In the genomic region with DNA sequence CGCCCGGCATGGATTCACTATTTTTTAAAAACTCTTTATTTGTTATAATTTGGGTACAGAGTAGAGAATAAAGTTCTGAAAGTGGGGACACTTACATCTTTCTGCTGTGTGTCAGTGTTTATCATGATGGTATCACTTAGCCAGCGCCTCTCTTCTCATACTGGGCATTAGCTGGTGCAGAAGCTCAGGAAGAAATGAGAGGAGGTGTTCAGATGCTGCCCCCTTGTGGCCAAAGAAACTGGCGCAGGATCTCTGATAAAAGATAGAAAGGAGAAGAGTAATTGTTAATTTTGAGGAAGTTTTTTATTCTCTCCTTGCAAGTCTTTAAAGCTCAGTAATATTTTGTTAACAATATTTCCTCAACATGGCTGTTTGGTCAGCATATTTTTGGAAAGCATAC, we compare ENCODE assay signal across 9 mouse cellular contexts. TPM values are rescaled to one million over a fixed set of nuclear protein-coding genes. Genes with fewer than 3 reads are reported as not detected.
DNase-seq lines count a peak whose midpoint lies in the region; ATAC-seq and TF ChIP-seq lines count a peak whose summit lies in the region.
"Had no signal": no experiment of that assay in that cellular context is flagged by ENCODE, and none has a peak within 500 bp of the region (broad histone marks: within the 10 kb centered on the region; RNA-seq: fewer than 3 reads in every experiment).

No protein-coding gene starts in this region.

- H3K36me3 ChIP-seq in forebrain, embryonic 10.5 days (replicated peaks), result no peaks in the 10 kb centered on the region
- no peaks in the 10 kb centered on the region for H3K36me3 ChIP-seq in kidney, embryonic 15.5 days
- H3K36me3 ChIP-seq in limb, embryonic 14.5 days (ENCODE audit: control insufficient read depth, insufficient read depth, low read length), result no peaks in the 10 kb centered on the region
- no peaks in the 10 kb centered on the region for H3K36me3 ChIP-seq in neural tube, embryonic 12.5 days
- H3K36me3 ChIP-seq: heart, embryonic 13.5 days had no signal

- no peaks in the 10 kb centered on the region for H3K4me1 ChIP-seq in forebrain, embryonic 10.5 days
- H3K4me1 ChIP-seq in kidney, embryonic 15.5 days, result no peaks in the 10 kb centered on the region
- H3K4me1 ChIP-seq in limb, embryonic 14.5 days (ENCODE audit: control insufficient read depth, insufficient read depth, low read length), result no peaks in the 10 kb centered on the region
- no peaks in the 10 kb centered on the region for H3K4me1 ChIP-seq in neural tube, embryonic 12.5 days
- H3K4me1 ChIP-seq: heart, embryonic 13.5 days had no signal

- no peaks in the 10 kb centered on the region for H3K27me3 ChIP-seq in forebrain, embryonic 10.5 days (ENCODE audit: poor library complexity, severe bottlenecking)
- H3K27me3 ChIP-seq in kidney, embryonic 15.5 days, result no peaks in the 10 kb centered on the region
- H3K27me3 ChIP-seq in limb, embryonic 14.5 days (ENCODE audit: control insufficient read depth, insufficient read depth, low read length), result no peaks in the 10 kb centered on the region
- H3K27me3 ChIP-seq in neural tube, embryonic 12.5 days (replicated peaks), result no peaks in the 10 kb centered on the region
- H3K27me3 ChIP-seq: heart, embryonic 13.5 days had no signal

- H3K9ac ChIP-seq in kidney, embryonic 15.5 days, result no peak overlapping the region
- H3K9ac ChIP-seq in limb, embryonic 14.5 days (ENCODE audit: low read depth, low read length, severe bottlenecking), result no peak overlapping the region
- H3K9ac ChIP-seq in neural tube, embryonic 12.5 days, result no peak overlapping the region
- H3K9ac ChIP-seq: heart, embryonic 13.5 days had no signal

- H3K4me2 ChIP-seq in kidney, embryonic 15.5 days, result no peak overlapping the region
- H3K4me2 ChIP-seq in limb, embryonic 14.5 days (replicated peaks; ENCODE audit: low read depth, low read length, severe bottlenecking), result no peak overlapping the region
- H3K4me2 ChIP-seq in neural tube, embryonic 12.5 days (replicated peaks), result no peak overlapping the region

- H3K4me3 ChIP-seq in forebrain, embryonic 10.5 days, result no peak overlapping the region
- H3K4me3 ChIP-seq in kidney, embryonic 15.5 days (replicated peaks), result no peak overlapping the region
- H3K4me3 ChIP-seq in limb, embryonic 14.5 days (replicated peaks; ENCODE audit: low read length), result no peak overlapping the region
- H3K4me3 ChIP-seq in neural tube, embryonic 12.5 days, result no peak overlapping the region
- H3K4me3 ChIP-seq: heart, embryonic 13.5 days had no signal

- no peaks in the 10 kb centered on the region for H3K9me3 ChIP-seq in forebrain, embryonic 10.5 days
- H3K9me3 ChIP-seq in kidney, embryonic 15.5 days (replicated peaks), result no peaks in the 10 kb centered on the region
- no peaks in the 10 kb centered on the region for H3K9me3 ChIP-seq in limb, embryonic 14.5 days (ENCODE audit: control insufficient read depth, low read length)
- H3K9me3 ChIP-seq in neural tube, embryonic 12.5 days, result no peaks in the 10 kb centered on the region
- H3K9me3 ChIP-seq: heart, embryonic 13.5 days had no signal

- WGBS in forebrain, embryonic 10.5 days, result 52% methylated on average over 4 of the region's 4 CpGs
- WGBS in kidney, embryonic 15.5 days, result 50% methylated on average over 4 of the region's 4 CpGs
- 46% methylated on average over 4 of the region's 4 CpGs for WGBS in limb, embryonic 14.5 days
- WGBS in neural tube, embryonic 12.5 days, result 56% methylated on average over 4 of the region's 4 CpGs

- H3K27ac ChIP-seq in forebrain, embryonic 10.5 days, result no peak overlapping the region
- no peak overlapping the region for H3K27ac ChIP-seq in kidney, embryonic 15.5 days
- no peak overlapping the region for H3K27ac ChIP-seq in limb, embryonic 14.5 days (replicated peaks; ENCODE audit: low read depth, low read length)
- no peak overlapping the region for H3K27ac ChIP-seq in neural tube, embryonic 12.5 days
- H3K27ac ChIP-seq: heart, embryonic 13.5 days had no signal

- peak; percentile 81; the same call in 1 of the 2 replicates for TF ChIP-seq CTCF in brain, embryonic 14.5 days (IDR thresholded peaks at IDR 0.05; ENCODE audit: borderline replicate concordance, extremely low read depth, insufficient read depth, insufficient read length)

- peak; percentile 6 to 57 for DNase-seq in spleen, postnatal 10 days (ENCODE audit: low spot score in 2 of 2)
- no peak for DNase-seq in spleen, adult 12 weeks (ENCODE audit: low spot score)
- peak; percentile 74 for DNase-seq in brain, embryonic 14.5 days (ENCODE audit: low read depth)
- peak; percentile 29 for DNase-seq in forebrain, embryonic 10.5 days (ENCODE audit: extremely low spot score, low spot score)
- peak; percentile 68 for DNase-seq in limb, embryonic 14.5 days (ENCODE audit: low spot score)
- peak; percentile 81 for DNase-seq in thymus, postnatal 4 days

- ATAC-seq in kidney, embryonic 15.5 days (replicated peaks; ENCODE audit: low FRiP score), result peak; percentile 62; the same call in 1 of the 2 replicates
- ATAC-seq in limb, embryonic 14.5 days (ENCODE audit: low FRiP score, low read depth), result no peak
- ATAC-seq in neural tube, embryonic 12.5 days (ENCODE audit: low FRiP score, low read depth), result peak; percentile 73; the same call in 1 of the 2 replicates

- no peak for TF ChIP-seq POLR2A in brain, embryonic 14.5 days (IDR thresholded peaks at IDR 0.05; ENCODE audit: borderline replicate concordance, extremely low read depth, insufficient read depth, insufficient read length, poor library complexity, severe bottlenecking)
- TF ChIP-seq POLR2A in limb, embryonic 14.5 days (IDR thresholded peaks at IDR 0.05; ENCODE audit: borderline replicate concordance, extremely low read depth, insufficient read depth, insufficient read length), result no peak

RNA-seq across cellular contexts. Expression of gene 2310057J18Rik, which starts 31.0 kb away (rescaled TPM):
- polyA plus RNA-seq in brain, embryonic 14.5 days (2012; rRNA removed), result not detected in 2 replicates
- polyA plus RNA-seq in forebrain, embryonic 10.5 days (2016; fragmentation: Nextera tagmentation; extraction: Ambion mirVana), result not detected in 2 replicates
- polyA plus RNA-seq in kidney, embryonic 15.5 days (2015; fragmentation: Nextera tagmentation; extraction: Ambion mirVana), result not detected in 2 replicates
- not detected in 2 replicates for polyA plus RNA-seq in limb, embryonic 14.5 days (2012; rRNA removed)
- not detected in 2 replicates for polyA plus RNA-seq in limb, embryonic 14.5 days (2014; fragmentation: Nextera tagmentation; extraction: Ambion mirVana)
- not detected in 2 replicates for polyA plus RNA-seq in neural tube, embryonic 12.5 days (2016; fragmentation: Nextera tagmentation; extraction: Ambion mirVana)
- polyA plus RNA-seq: heart, embryonic 13.5 days had no signal
